Mouse (Mus musculus) G1E (cell line): ENCODE data around the gene Fam92b. TPM values are rescaled to one million over a fixed set of nuclear protein-coding genes. Genes with fewer than 3 reads are reported as not detected.

Experiments
- ATAC-seq: 2 replicates; pipeline ENCODE4 v1.8.0; 2016; ENCODE audit warnings: mild to moderate bottlenecking; ENCODE audit not compliant: insufficient number of reproducible peaks, poor library complexity, low FRiP score, severe bottlenecking; ENCODE audit errors: extremely low read depth
- DNase-seq: peaks from one replicate; pipeline ENCODE4 v3.0.0; 2012; ENCODE audit warnings: low spot score
- H3K27me3 ChIP-seq: 2 replicates; pipeline ENCODE4 v1.6.1; 2012; ENCODE audit warnings: mild to moderate bottlenecking, low read length, inconsistent platforms; ENCODE audit not compliant: insufficient read depth
- H3K36me3 ChIP-seq: replicated peaks from 2 replicates; pipeline ENCODE3; 2012; ENCODE audit warnings: mild to moderate bottlenecking, inconsistent platforms
- H3K4me1 ChIP-seq: 2 replicates; pipeline ENCODE4 v1.6.1; 2012; ENCODE audit warnings: low read depth, low read length, inconsistent platforms, mixed read lengths; ENCODE audit not compliant: insufficient read depth
- H3K4me3 ChIP-seq: 2 replicates; pipeline ENCODE4 v1.5.1; 2012; ENCODE audit warnings: low read depth, mild to moderate bottlenecking, inconsistent platforms, low read length, moderate library complexity, mixed read lengths
- H3K9me3 ChIP-seq: replicated peaks from 2 replicates; pipeline ENCODE4 v1.6.1; 2012; ENCODE audit warnings: inconsistent platforms
- CTCF ChIP-seq: IDR thresholded peaks from 2 replicates; pipeline ENCODE4 v1.5.1; 2012; ENCODE audit warnings: low read depth, low read length, inconsistent platforms, mixed read lengths
- GATA1 ChIP-seq: IDR thresholded peaks from 2 replicates; pipeline ENCODE4 v1.6.1; 2012; ENCODE audit warnings: borderline replicate concordance, low read length, inconsistent platforms, mixed read lengths
- GATA2 ChIP-seq: IDR thresholded peaks from 2 replicates; pipeline ENCODE4 v1.6.1; 2012; ENCODE audit warnings: low read depth, low read length, inconsistent platforms, borderline replicate concordance
- POLR2AphosphoS5 ChIP-seq: IDR thresholded peaks from 2 replicates; pipeline ENCODE4 v1.6.1; 2012; ENCODE audit warnings: low read depth, low read length, inconsistent platforms; ENCODE audit not compliant: insufficient replicate concordance
- TAL1 ChIP-seq: conservative IDR thresholded peaks from 2 replicates; pipeline ENCODE4 v1.6.1; 2012; ENCODE audit warnings: low read depth, low read length, inconsistent platforms, mixed read lengths
- polyA plus RNA-seq: library from polyadenylated mRNA; stranded (reverse); fragments of >175 nt; gene quantifications from 2 replicates; pipeline ENCODE4 v1.2.3, GENCODE M21; 2012
- total RNA-seq, 2 experiments: library from RNA; stranded (forward) in 1 of 2; stranded (reverse) in 1 of 2; fragments of 200-1000 nt in 1 of 2; fragments of >200 nt in 1 of 2; fragmentation: Nextera tagmentation in 1 of 2; gene quantifications; 2 replicates each; pipeline ENCODE4 v1.2.3; 2014 to 2017

The Fam92b gene
- total and polyA plus RNA-seq, 3 experiments, result not detected

- no peaks in the 10 kb centered on the region for H3K36me3 ChIP-seq
- no peaks in the 10 kb centered on the region; the same call in 1 of the 2 replicates for H3K27me3 ChIP-seq
- no peaks in the 10 kb centered on the region for H3K4me1 ChIP-seq
- DNase-seq, result no peak
- H3K4me3 ChIP-seq, result no peak overlapping the region
- TF ChIP-seq GATA2 (no peak), POLR2AphosphoS5 (no peak), CTCF (no peak), TAL1 (no peak), GATA1 (no peak)
- no peaks in the 10 kb centered on the region for H3K9me3 ChIP-seq
- no peak for ATAC-seq
Observed at GRCm38 (mm10) chr8:120215416-120216141, 38.3 kb upstream of the Fam92b start.

DNA sequence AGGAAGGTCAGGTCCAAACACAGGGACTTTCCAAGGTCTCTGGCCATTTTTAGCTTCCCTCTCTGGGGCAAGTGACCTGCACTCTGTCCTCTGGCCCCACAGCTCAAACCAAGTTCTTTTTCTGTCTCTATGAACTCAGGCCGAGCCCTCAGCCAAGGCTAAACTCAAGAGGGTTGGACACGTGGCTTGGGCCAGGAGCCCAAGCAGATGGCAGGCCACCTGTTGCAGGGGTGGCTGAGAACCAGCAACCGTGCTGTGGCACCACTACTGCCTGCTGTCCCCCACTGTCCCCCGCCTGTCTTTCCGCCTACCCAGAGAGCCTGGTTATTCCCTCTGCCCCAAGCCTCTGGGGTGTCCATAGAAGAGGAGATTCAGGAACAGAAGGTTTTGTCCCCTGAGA, 36.7 kb upstream of the Fam92b start:
- H3K4me1 ChIP-seq, result no peaks in the 10 kb centered on the region
- H3K4me3 ChIP-seq, result no peak overlapping the region
- no peak for DNase-seq
- no peak for ATAC-seq
- H3K27me3 ChIP-seq, result no peaks in the 10 kb centered on the region; the same call in 1 of the 2 replicates
- no peaks in the 10 kb centered on the region for H3K9me3 ChIP-seq
- TF ChIP-seq CTCF, result no peak
- TF ChIP-seq GATA2, result no peak
- TF ChIP-seq GATA1, result no peak
- TF ChIP-seq TAL1, result no peak
- TF ChIP-seq POLR2AphosphoS5, result no peak
- no peaks in the 10 kb centered on the region for H3K36me3 ChIP-seq

GRCm38 (mm10) chr8:120213229-120213628, 36.0 kb upstream of the Fam92b start:
- no peaks in the 10 kb centered on the region for H3K9me3 ChIP-seq
- no peaks in the 10 kb centered on the region for H3K4me1 ChIP-seq
- TF ChIP-seq CTCF (no peak), TAL1 (no peak), GATA2 (no peak), POLR2AphosphoS5 (no peak), GATA1 (no peak)
- no peak overlapping the region for H3K4me3 ChIP-seq
- ATAC-seq (no peak), DNase-seq (no peak)
- no peaks in the 10 kb centered on the region for H3K36me3 ChIP-seq
- H3K27me3 ChIP-seq, result no peaks in the 10 kb centered on the region; the same call in 1 of the 2 replicates

DNA sequence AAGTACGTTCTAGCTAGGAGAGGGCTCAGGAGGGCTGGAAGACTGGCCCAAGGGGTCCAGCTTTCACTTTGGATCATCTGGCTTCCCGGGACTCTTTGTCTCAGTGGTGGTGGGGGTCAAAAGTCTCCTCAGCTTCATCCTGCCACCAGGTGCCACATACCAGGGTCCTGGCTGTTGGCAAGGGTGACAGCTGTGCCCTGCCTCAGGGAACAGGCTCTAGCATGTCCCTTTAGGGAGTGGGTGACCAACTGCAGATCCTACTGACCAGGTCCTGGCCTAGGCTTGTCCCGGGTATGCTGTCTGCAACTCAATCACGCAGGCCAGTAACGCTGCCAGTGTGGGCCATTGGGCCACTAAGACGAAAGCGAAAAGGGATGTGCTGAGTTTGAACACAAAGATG, 35.3 kb upstream of the Fam92b start:
- no peaks in the 10 kb centered on the region; the same call in 1 of the 2 replicates for H3K27me3 ChIP-seq
- H3K4me1 ChIP-seq, result no peaks in the 10 kb centered on the region
- ATAC-seq (no peak), DNase-seq (no peak)
- no peaks in the 10 kb centered on the region for H3K9me3 ChIP-seq
- TF ChIP-seq POLR2AphosphoS5, result no peak
- no peak for TF ChIP-seq GATA2
- TF ChIP-seq CTCF, result no peak
- TF ChIP-seq TAL1, result no peak
- TF ChIP-seq GATA1, result no peak
- H3K4me3 ChIP-seq, result no peak overlapping the region
- H3K36me3 ChIP-seq, result no peaks in the 10 kb centered on the region

- DNase-seq (no peak), ATAC-seq (no peak)
- H3K27me3 ChIP-seq, result no peaks in the 10 kb centered on the region; the same call in 1 of the 2 replicates
- H3K9me3 ChIP-seq, result no peaks in the 10 kb centered on the region
- no peaks in the 10 kb centered on the region for H3K4me1 ChIP-seq
- no peak overlapping the region for H3K4me3 ChIP-seq
- TF ChIP-seq GATA1 (no peak), GATA2 (no peak), CTCF (no peak), TAL1 (no peak), POLR2AphosphoS5 (no peak)
- no peaks in the 10 kb centered on the region for H3K36me3 ChIP-seq
Observed at GRCm38 (mm10) chr8:120211345-120211744, 34.1 kb upstream of the Fam92b start.

DNA sequence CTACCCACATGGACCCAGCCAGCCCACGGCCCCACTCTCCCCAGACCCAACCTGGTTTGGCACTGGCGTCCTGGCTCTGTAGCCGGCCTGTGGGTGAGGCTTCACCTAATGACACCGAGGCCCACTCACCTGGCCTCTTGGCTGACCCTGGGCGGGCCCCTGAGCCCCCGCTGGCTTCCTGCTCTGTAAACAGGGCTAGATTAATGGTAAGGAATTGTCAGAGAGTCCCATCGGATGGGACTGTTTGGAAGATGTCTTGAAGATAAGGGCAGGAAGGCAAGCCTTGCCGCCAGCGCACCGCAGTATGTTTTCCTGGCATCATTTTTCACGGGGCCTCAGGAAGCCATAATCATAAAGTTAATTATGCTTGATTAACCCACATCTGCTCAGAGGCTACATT, 30.8 kb upstream of the Fam92b start:
- no peaks in the 10 kb centered on the region for H3K36me3 ChIP-seq
- TF ChIP-seq GATA1 (no peak), TAL1 (no peak), CTCF (no peak), POLR2AphosphoS5 (no peak), GATA2 (no peak)
- no peak overlapping the region for H3K4me3 ChIP-seq
- H3K27me3 ChIP-seq, result no peaks in the 10 kb centered on the region
- ATAC-seq, result no peak
- H3K9me3 ChIP-seq, result no peaks in the 10 kb centered on the region
- DNase-seq, result no peak
- H3K4me1 ChIP-seq, result no peaks in the 10 kb centered on the region
